Mouse (Mus musculus) lung, embryonic 16.5 days (tissue): ENCODE data around the gene Fbxo9. TPM values are rescaled to one million over a fixed set of nuclear protein-coding genes. Genes with fewer than 3 reads are reported as not detected.
"Not testable (repeated sequence)": the region's sequence is repeated elsewhere in the genome, so short reads cannot be mapped to it uniquely, and the experiment has no call there.

Experiments used
- ATAC-seq: fragments of 200-750 bp; cut with Nextera tagmentation; 2 replicates; pipeline ENCODE4 v1.8.0; 2017; ENCODE audit warnings: low read depth, mild to moderate bottlenecking, moderate library complexity
- H3K27ac ChIP-seq: fragments of 300-500 bp; sonication (generic); 2 replicates; pipeline ENCODE4 v1.5.1; 2014; ENCODE audit warnings: mild to moderate bottlenecking, control low read depth, low read length
- H3K27me3 ChIP-seq: fragments of 300-500 bp; sonication (generic); 2 replicates; pipeline ENCODE4 v1.6.1; 2014; ENCODE audit warnings: low read depth, low read length, mixed read lengths; ENCODE audit not compliant: control insufficient read depth, insufficient read depth
- H3K36me3 ChIP-seq: fragments of 300-500 bp; sonication (generic); 2 replicates; pipeline ENCODE4 v1.6.1; 2014; ENCODE audit warnings: low read length; ENCODE audit not compliant: control insufficient read depth, insufficient read depth
- H3K4me1 ChIP-seq: fragments of 300-500 bp; sonication (generic); replicated peaks from 2 replicates; pipeline ENCODE4 v1.6.1; 2014; ENCODE audit warnings: low read length, mixed read lengths; ENCODE audit not compliant: control insufficient read depth, insufficient read depth
- H3K4me2 ChIP-seq: fragments of 300-500 bp; sonication (generic); 2 replicates; pipeline ENCODE4 v1.6.1; 2014; ENCODE audit warnings: low read depth, low read length, control low read depth
- H3K4me3 ChIP-seq: fragments of 300-500 bp; sonication (generic); 2 replicates; pipeline ENCODE4 v1.5.1; 2014; ENCODE audit warnings: mild to moderate bottlenecking, low read length, control low read depth
- H3K9ac ChIP-seq: fragments of 300-500 bp; sonication (generic); 2 replicates; pipeline ENCODE4 v1.6.1; 2014; ENCODE audit warnings: low read length, control low read depth
- H3K9me3 ChIP-seq: fragments of 300-500 bp; sonication (generic); 2 replicates; pipeline ENCODE4 v1.6.1; 2016; ENCODE audit warnings: low read length; ENCODE audit not compliant: control insufficient read depth
- WGBS: fragments of 180-500 bp; shearing (Covaris S2); extraction: QIAGEN DNeasy Blood & Tissue Kit; methylation state at CpG from one replicate; pipeline ENCODE4 v1.1.7; 2014; 5-methylcytosine and 5-hydroxymethylcytosine counted together
- polyA plus RNA-seq: library from polyadenylated mRNA; unstranded; fragments of >200 nt; fragmentation: Nextera tagmentation; extraction: Ambion mirVana; gene quantifications from 2 replicates; pipeline ENCODE4 v1.2.1, GENCODE M21; 2015

The Fbxo9 gene
- polyA plus RNA-seq, 1 experiment from 2014 or later, result 38.6 TPM

DNA sequence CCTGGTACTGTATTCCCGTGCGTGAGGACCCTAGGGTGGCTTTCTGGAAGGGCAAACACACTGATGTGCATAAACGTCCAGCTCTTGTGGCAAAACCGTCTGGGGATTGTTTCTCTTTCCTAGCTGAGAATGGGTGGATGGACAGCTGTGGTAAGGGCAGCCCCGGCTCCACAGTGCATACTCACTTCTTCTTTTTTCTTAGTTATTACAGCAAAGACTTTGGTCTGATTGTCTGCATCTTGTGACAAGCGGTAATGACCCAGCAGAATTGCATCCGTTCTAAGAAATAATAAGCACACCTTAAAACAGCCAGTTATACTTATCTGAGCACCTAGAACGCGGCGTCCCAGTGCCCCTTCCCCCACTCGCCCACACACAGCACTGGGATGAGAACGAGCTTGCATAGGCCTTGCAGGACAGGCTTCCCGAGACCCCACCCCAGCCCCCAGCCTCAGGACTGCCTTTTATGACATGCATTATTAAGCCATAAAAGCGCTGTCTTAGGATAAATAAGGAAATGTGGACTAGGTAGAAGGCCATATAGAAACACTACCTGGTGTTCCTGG is 23.1 kb downstream of the Fbxo9 start:
- no peaks in the 10 kb centered on the region for H3K9me3 ChIP-seq
- ATAC-seq, result no peak
- peaks cover 44% of the 10 kb centered on the region for H3K36me3 ChIP-seq
- H3K27ac ChIP-seq, result no peak overlapping the region
- no peak overlapping the region for H3K4me2 ChIP-seq
- no peaks in the 10 kb centered on the region for H3K27me3 ChIP-seq
- no peak overlapping the region for H3K9ac ChIP-seq
- H3K4me3 ChIP-seq, result no peak overlapping the region
- WGBS, result 81% methylated on average over 14 of the region's 14 CpGs
- no peaks in the 10 kb centered on the region for H3K4me1 ChIP-seq

DNA sequence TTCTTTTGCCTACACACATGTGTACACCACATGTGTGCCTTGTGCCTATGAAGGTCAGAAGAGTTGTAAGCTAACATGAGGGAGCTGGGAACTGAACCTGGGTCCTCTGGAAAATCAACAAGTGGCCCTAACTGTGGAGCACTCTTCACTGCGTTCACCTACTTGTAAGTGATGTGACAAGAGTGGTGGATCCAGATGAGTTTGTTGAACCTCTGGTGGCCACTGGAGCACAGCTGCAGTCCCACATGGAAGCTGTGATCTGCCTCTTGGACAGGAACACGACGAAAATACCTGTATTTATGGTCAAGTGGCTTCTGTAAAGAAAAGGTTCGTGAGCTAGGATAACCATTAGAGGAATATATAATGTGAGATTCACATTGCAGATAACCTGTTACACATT is 24.5 kb downstream of the Fbxo9 start:
- H3K36me3 ChIP-seq, result peaks cover 39% of the 10 kb centered on the region

GRCm38 (mm10) chr9:78081835-78082234 is 27.0 kb downstream of the Fbxo9 start:
- no peak overlapping the region for H3K9ac ChIP-seq
- peaks cover 37% of the 10 kb centered on the region for H3K36me3 ChIP-seq
- no peaks in the 10 kb centered on the region for H3K4me1 ChIP-seq
- ATAC-seq, result no peak
- H3K4me2 ChIP-seq, result no peak overlapping the region
- H3K9me3 ChIP-seq, result no peaks in the 10 kb centered on the region
- H3K27me3 ChIP-seq, result no peaks in the 10 kb centered on the region
- 81% methylated on average over 7 of the region's 7 CpGs for whole genome bisulfite sequencing
- H3K27ac ChIP-seq, result no peak overlapping the region
- no peak overlapping the region for H3K4me3 ChIP-seq

More for the DNA sequence above, 24.5 kb downstream of the Fbxo9 start:
- no peak overlapping the region for H3K4me2 ChIP-seq
- no peak for ATAC-seq
- H3K9me3 ChIP-seq, result no peaks in the 10 kb centered on the region
- no peaks in the 10 kb centered on the region for H3K4me1 ChIP-seq
- no peak overlapping the region for H3K9ac ChIP-seq
- H3K27ac ChIP-seq, result no peak overlapping the region
- H3K4me3 ChIP-seq, result no peak overlapping the region
- 86% methylated on average over 4 of the region's 4 CpGs for whole genome bisulfite sequencing
- H3K27me3 ChIP-seq, result no peaks in the 10 kb centered on the region

DNA sequence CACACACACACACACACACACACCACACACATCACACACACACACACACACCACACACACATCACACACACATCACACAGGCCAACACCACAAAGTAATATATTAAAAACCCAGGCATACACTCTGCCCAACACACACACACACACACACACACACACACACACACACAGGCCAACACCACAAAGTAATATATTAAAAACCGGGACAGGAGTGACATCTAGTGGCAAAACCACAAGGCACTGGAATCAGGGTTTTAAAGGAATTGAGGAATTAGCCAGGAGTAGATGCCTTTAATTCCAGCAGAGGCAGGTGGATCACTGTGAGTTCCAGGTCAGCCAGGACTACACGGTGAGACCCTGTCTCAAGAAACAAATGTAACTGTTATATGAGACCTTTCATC is 30.6 kb downstream of the Fbxo9 start:
- 22% methylated on average over 2 of the region's 2 CpGs for WGBS
- no peaks in the 10 kb centered on the region for H3K9me3 ChIP-seq
- no peaks in the 10 kb centered on the region for H3K4me1 ChIP-seq
- H3K36me3 ChIP-seq, result peaks cover 10% of the 10 kb centered on the region
- H3K4me3 ChIP-seq, result no peak overlapping the region
- no peak overlapping the region for H3K9ac ChIP-seq
- ATAC-seq, result no peak
- no peaks in the 10 kb centered on the region for H3K27me3 ChIP-seq
- no peak overlapping the region for H3K4me2 ChIP-seq
- no peak overlapping the region for H3K27ac ChIP-seq

DNA sequence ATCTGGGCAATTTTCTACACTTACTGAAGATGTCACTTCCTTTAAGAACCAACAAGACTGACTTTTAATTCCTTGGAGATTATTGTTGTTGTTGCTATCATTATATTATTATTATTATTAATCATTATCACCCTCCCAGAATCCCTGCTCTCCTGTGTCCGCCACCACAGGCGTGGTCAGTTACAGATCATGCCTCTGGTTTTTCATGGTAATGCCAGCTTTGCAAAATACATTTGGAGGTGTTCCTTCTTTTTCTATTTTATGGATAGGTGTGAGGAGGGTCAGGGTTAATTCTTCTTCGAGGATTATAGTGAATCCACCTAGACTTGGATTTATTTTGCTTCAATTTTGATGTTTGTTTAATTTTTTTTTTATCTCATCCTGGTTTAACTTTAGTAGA is 33.6 kb downstream of the Fbxo9 start:
- no peak for ATAC-seq
- H3K27ac ChIP-seq, result no peak overlapping the region
- no peaks in the 10 kb centered on the region for H3K27me3 ChIP-seq
- no peak overlapping the region for H3K4me3 ChIP-seq
- WGBS, result 82% methylated on average over 3 of the region's 3 CpGs
- no peak overlapping the region for H3K9ac ChIP-seq
- H3K4me2 ChIP-seq, result no peak overlapping the region
- no peaks in the 10 kb centered on the region for H3K4me1 ChIP-seq
- no peaks in the 10 kb centered on the region for H3K9me3 ChIP-seq
- H3K36me3 ChIP-seq, result no peaks in the 10 kb centered on the region

DNA sequence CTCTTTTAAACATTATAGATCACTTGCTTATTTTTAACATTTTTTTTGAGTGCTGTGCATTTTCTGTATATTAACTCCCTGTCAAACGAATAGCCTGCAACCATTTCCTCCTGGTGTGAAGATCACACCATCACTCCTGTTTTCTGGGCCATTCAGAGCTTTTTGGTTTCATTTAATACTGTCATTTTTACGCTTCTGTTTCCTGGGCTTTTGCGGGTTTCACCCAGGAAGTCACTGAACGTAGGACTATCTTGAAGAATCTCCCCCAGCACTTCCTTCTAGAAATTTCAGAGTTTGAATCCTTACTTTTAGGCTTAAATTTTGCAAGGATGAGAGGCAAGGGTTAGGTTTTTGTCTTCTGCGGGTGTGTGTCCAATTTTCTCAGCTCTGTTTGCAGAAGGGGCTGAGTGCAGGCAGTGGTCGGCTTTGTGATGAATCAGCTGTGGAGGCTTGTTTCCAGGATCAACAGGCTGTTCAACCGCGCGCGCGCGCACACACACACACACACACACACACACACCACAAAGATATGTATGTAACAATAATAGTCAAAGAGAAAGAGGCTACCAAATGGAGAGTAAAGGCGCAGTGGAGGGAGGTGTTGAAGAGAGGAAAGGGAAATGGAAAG is 35.0 kb downstream of the Fbxo9 start:
- H3K4me2 ChIP-seq, result no peak overlapping the region
- ATAC-seq, result no peak
- no peak overlapping the region for H3K4me3 ChIP-seq
- H3K4me1 ChIP-seq, result no peaks in the 10 kb centered on the region
- no peak overlapping the region for H3K27ac ChIP-seq
- H3K9ac ChIP-seq, result no peak overlapping the region
- H3K27me3 ChIP-seq, result no peaks in the 10 kb centered on the region
- 80% methylated on average over 13 of the region's 13 CpGs for WGBS
- H3K9me3 ChIP-seq, result no peaks in the 10 kb centered on the region
- no peaks in the 10 kb centered on the region for H3K36me3 ChIP-seq

GRCm38 (mm10) chr9:78073291-78073690 is 35.6 kb downstream of the Fbxo9 start:
- WGBS, result 86% methylated on average over 3 of the region's 3 CpGs

DNA sequence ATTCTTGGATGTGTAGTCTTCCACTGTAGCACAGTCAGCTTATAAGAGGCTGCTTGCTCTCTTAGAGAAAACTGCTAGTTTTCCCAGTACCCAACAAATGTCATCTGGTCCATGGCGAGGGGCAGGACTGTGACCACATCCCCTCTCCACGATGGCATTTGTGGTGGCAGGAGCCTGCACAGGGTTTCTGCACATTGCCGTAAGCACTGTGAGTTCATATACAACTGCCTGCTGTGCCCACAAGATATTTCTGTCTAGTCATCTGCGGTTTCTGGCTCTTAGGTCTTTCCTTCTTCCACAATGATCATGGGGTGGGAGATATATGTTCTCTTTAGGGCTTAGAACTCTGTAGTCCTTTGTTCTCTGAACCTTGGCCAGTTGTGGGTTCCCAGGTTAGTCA is 37.2 kb downstream of the Fbxo9 start:
- ATAC-seq, result no peak
- H3K4me2 ChIP-seq, result no peak overlapping the region
- 82% methylated on average over 4 of the region's 4 CpGs for WGBS

More at GRCm38 (mm10) chr9:78073291-78073690, 35.6 kb downstream of the Fbxo9 start:
- H3K9me3 ChIP-seq, H3K36me3 ChIP-seq, ATAC-seq, H3K4me3 ChIP-seq, H3K9ac ChIP-seq, H3K4me2 ChIP-seq, H3K27me3 ChIP-seq, H3K4me1 ChIP-seq, H3K27ac ChIP-seq: not testable (repeated sequence)

DNA sequence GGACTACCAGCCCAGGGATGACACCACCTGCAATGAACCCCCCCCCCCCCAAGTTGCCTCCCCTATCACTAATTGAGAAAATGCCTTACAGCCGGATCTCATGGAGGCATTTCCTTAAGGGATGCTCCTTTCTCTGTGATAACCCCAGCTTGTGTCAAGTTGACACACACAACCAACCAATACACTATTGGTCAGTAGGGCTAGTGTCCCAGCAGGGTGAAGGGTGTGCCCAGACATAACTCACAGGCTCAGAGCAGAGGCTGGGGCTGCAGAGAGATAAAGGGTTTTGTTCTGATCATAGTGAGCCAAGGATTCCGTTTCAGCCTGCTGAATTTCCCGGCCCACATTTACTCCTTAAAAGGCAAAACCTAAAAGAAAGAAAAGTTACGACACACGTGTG is 38.4 kb downstream of the Fbxo9 start:
- no peak overlapping the region for H3K4me2 ChIP-seq
- no peaks in the 10 kb centered on the region for H3K4me1 ChIP-seq
- H3K36me3 ChIP-seq, result no peaks in the 10 kb centered on the region
- H3K27me3 ChIP-seq, result no peaks in the 10 kb centered on the region
- no peak overlapping the region for H3K4me3 ChIP-seq
- H3K9me3 ChIP-seq, result no peaks in the 10 kb centered on the region
- WGBS, result 52% methylated on average over 5 of the region's 5 CpGs
- no peak overlapping the region for H3K9ac ChIP-seq
- H3K27ac ChIP-seq, result no peak overlapping the region
- no peak for ATAC-seq

More for the DNA sequence above, 37.2 kb downstream of the Fbxo9 start:
- Histone ChIP-seq H3K36me3 (no peaks in the 10 kb centered on the region), H3K4me3 (no peak overlapping the region), H3K9ac (no peak overlapping the region), H3K27ac (no peak overlapping the region), H3K27me3 (no peaks in the 10 kb centered on the region), H3K9me3 (no peaks in the 10 kb centered on the region), H3K4me1 (no peaks in the 10 kb centered on the region)
